Mouse (Mus musculus): Measurements from ENCODE around the gene Slc45a2.

GRCm38 (mm10) chr15:11066299-11066698 is 65.8 kb downstream of the Slc45a2 start:
- TF ChIP-seq POLR2A (IDR thresholded peaks at IDR 0.05; ENCODE audit: low read depth, low read length) (no peak), CTCF (IDR thresholded peaks at IDR 0.05; ENCODE audit: extremely low read depth, insufficient read length, insufficient replicate concordance, low read depth, low read length) (no peak)

Measured in small intestine, adult 2 months (tissue).